Mouse (Mus musculus) adrenal gland (tissue): ENCODE measurements around the gene Sec23a.
"Not testable (repeated sequence)": the region's sequence is repeated elsewhere in the genome, so short reads cannot be mapped to it uniquely, and the experiment has no call there.

Source experiments
- intact Hi-C: fragments of 180-260 bp; cut with DNase I; formaldehyde crosslinking; loops from one replicate; pipeline ENCODE4 v1.15.1; 2025
- long read RNA-seq, 2 experiments: library from polyadenylated mRNA; unstranded; transcript quantifications; one replicate each; pipeline ENCODE4 v2.0.0; 2020; ENCODE audit warnings: borderline replicate concordance in 1 of 2; ENCODE audit not compliant: insufficient replicate concordance in 1 of 2

The Sec23a gene
- long read RNA-seq, experiment 1, full-length matches to known transcripts: 33 of 47 reads
- long read RNA-seq, experiment 1, partial matches to known transcripts: 5 of 47 reads
- long read RNA-seq, experiment 1, other reads (novel, unspliced or antisense): 9 of 47 reads
- long read RNA-seq, experiment 2, full-length matches to known transcripts: 17 of 36 reads
- long read RNA-seq, experiment 2, partial matches to known transcripts: 3 of 36 reads
- long read RNA-seq, experiment 2, other reads (novel, unspliced or antisense): 16 of 36 reads

DNA sequence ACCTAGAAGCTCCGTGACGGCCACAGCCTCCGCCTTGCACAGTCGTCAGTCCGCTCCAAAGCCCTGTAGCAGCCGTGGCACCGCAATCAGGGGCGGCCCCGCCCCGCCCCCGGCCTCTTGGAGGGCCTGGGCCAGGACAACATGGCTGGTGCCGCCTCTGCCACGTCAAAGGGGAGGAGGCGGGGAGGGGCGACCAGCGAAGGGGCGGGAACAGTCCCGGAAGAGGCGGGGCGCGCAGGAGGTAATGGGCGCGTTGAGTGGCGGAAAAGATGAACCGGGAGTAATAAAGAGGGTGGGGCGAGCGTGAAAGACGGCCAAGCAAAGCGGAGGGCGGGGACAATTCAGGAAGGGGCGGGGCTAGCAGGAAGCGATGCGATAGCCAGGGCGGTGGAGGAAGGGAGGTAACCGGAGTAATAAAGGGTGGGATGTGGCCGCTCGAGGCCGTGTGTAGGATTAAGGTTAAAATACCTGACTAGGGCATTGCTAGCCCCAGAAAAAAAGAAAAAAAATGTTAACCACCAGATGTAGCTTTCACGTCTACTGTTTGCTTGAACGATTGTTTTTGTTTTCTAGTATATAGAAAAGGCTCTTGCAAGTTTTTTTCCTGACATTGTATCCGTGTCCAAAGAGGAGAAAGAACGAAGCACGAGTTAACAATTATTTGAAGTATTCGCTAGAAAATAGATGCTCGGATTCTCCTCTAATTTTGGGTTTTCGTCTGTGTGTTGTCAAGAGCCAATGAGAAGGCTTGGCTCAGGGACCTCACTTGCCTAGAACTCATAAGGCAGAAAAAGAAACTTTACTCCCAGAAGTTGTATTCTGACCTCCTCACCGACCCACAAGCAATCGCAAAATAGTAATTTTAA is at the start of gene Sec23a:
TSS of gene Sec23a (minus strand) at position 174 of the 866 bp plus-strand sequence.
- intact Hi-C loops: no loop called here

DNA sequence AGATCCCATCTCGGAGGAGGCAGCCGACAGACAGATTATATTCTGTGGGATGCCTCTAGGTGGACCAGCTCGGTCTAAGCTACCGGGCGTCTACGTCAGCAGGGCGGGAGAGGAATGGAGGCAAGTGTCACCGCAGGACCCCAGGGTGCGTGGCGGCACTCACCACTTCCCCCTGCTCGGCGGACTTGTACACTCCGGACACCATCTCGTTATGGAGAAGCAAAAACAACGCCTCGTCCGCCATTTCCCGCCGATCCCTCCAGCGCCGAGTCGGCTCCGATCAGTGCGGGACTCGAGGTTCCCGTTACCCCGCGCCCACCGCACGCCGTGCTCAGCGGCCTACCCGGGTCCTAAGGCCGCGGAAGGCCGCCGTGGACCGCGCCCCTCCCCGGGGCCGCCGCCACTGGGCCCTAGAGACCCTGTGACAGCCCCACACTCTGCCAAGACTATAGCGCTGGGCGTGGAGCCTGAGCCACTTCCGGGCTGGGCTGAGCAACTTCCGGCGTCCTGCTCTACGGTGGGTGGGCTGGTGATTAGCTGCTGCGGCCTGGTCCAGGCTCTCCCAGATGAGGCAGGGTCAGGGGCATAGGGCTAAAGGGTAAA is 49.3 kb upstream of the Sec23a start, which contains the start of gene Trappc6b:
TSS of gene Trappc6b (minus strand) at position 480 of the 603 bp plus-strand sequence.
- intact Hi-C loops: no loop called here

DNA sequence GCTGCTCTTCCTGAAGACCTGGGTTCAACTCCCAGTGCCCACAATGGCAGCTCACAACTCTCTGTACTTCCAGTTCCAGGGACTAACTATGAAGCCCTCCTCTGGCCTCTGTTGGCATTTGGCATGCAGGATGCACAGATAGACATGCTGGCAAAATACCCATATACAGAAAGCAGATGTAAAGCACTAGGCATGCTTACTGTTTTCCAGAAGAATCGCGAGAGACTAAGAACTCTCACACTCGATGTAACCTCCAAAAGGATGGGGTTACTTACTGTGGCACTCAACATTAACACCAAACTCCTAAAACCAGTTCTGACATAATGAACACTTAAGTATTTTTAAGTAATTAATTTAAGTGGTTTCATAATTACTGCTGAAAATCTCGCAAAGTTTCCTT is 48.5 kb upstream of the Sec23a start:
- intact Hi-C loops: no loop called here

DNA sequence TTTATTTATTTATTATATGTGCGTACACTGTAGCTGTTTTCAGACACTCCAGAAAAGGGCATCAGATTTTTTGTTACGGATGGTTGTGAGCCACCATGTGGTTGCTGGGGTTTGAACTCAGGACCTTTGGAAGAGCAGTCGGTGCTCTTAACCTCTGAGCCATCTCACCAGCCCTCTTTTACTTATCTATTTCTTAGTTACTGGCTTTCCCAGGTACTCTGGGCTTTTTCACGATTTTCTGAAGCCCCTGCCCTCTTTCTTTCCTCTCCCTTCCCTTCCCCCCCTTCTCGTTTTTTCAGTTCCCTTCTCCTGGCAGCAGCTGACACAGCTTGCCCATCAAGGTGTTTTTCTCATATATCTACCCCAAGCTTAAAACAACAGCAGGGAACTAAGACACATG is 46.4 kb upstream of the Sec23a start:
- intact Hi-C loops: not testable (repeated sequence)

DNA sequence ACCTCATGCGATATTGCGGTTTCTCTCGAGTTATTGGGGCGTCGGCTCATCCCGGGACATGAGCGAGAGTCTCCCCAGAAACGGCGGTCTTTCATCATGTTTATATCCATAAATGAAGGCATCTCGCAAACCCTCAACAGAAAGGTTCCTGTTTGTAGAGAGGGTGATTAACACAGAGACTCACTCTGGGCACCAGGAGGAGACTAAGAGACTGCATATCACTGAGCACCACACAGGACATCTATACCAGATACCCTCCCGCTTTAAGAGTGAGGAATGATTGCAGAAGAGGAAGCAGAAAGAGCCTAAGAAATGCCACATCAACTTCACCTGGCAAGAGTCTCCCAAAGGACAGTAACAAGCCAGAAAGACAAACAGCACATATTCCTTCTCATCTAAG is 44.4 kb upstream of the Sec23a start:
- intact Hi-C loops: no loop called here

DNA sequence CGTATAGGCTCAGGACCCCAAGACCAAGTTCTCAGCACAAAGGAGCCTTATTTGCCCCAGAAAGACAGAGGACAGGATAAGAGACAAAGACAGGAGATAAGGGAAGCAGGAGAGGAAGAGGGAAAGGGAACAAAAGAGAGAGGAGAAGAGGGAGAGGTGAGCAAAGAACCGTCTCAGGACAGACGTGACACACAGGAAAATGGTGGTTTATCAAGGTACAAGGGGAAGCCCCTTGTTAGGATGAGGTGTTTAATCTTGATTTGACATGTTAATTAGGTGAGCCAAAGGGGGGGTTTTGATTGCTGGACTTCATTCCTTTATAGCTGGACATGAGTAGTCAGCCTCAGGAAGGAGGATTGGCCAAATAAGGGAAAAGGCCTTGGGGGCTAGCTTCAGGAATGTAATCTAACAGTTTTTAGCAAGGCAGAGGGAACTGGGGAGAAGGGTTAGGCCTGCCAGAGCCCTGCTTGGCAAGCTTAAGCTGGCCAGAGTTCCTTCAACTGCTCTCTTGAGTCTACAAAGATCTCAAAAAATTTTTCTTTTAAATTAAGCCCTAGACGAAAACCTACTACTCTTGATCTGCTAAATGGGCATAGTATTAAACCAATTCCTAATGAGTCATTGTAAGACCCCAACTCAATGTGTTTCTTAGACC is 43.5 kb upstream of the Sec23a start:
- intact Hi-C loops: no loop called here

DNA sequence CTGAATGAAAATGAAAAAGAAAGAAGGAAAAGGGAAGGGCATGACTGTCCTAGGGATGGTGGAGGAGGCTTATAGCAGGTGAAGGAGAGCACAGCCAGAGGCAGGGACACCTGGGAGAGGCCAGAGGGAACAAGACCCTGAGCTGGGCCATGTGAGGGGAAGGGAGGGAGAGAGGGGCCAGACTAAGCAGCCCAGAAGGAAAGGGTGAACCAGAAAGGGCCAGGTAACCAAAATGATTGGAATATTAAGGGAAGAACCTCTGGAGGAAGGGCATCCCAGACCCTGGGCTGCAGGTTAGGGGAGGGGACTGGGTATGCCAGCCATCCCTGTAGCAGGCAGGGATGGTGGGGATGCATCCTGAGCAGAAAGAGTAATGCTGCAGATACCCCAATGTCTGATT is 42.2 kb upstream of the Sec23a start:
- intact Hi-C loops: no loop called here

DNA sequence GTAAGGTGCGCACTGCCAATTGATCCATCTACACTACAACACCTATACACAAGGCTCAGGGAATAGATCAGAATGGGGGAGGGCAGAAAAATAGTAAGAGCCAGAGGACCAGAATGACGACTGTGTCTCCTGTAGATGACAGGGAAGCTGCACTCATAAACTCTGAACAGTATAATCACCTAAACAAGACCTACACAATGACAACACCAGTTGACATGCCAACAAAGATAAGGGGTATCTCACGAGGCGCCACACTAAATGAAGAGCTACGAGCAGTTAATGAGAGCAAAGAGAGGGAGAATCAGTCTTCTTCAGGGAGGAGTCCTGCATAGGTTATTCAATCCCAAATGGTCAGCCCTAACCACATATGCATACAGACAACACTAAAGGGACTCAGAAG is 41.3 kb upstream of the Sec23a start:
- intact Hi-C loops: no loop called here

DNA sequence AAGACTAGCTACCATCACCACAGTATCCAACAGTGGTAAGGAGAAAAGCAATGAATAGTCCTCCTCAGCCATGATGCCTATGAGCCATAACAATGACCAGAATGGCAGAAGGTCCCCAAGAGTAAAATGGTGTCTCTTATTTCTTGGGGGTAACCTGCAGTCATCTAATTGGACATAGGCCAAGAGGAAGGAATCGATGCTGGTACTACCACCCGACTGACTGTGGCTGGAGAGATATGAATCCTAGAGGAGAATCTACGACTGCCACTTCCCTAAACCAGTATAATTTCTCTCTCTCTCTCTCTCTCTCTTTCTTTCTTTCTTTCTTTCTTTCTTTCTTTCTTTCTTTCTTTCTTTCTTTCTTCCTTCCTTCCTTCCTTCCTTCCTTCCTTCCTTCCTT is 40.7 kb upstream of the Sec23a start:
- intact Hi-C loops: no loop called here

DNA sequence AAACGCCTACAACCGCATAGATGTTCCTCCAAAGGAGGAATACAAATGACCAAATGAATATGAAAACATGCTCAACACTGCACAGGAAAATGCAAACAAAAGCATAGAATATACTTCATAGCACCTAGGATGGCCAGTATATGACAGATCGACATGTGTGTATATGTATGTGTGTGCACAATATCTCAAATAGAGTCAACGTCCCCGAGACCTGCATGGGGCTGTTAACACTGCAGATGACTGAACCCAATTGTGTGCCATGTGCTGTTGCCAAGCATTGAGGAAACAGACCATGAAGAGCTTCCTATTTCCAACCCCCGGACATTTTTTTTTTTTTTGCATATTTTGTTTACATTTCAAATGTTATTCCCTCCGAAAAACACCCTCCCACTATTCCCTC is 29.0 kb upstream of the Sec23a start:
- intact Hi-C loops: no loop called here

DNA sequence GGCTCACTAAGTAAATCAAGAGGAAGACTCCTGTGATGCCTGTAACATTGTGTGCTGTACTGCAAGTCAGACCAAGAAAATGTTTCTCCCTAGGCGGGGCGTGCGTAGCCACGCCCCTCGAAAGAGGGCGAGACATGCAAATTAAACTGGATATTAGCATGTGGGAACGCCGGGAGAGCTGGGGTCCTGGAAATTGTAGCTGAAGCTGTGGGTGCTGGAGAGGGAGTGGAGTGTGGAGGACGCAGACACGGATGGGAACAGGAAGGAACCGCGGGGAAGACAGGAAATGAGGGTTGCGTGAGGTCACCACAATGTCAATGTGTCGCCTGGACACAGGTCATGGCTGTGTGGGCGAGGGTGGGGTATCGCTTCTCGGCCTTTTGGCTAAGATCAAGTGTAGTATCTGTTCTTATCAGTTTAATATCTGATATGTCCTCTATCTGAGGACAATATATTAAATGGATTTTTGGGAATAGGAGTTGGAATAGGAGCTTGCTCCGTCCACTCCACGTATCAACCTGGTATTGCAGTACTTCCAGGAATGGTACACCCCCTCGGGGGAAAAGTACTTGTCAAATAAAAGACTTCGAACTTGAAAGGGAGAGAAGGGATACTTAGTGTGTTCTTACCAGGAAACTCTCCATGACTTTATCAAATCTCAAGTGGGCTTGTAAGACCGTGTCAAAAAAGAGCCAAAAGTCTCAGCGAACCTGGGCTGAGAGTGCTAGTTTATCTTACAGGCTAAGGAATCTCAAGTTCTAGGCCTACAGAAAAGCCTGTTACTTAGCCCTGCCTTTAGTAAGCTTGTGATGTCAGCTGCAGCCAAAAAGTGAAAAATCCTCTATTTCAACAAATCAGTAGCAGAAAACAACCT is 28.4 kb upstream of the Sec23a start:
- intact Hi-C loops: no loop called here

DNA sequence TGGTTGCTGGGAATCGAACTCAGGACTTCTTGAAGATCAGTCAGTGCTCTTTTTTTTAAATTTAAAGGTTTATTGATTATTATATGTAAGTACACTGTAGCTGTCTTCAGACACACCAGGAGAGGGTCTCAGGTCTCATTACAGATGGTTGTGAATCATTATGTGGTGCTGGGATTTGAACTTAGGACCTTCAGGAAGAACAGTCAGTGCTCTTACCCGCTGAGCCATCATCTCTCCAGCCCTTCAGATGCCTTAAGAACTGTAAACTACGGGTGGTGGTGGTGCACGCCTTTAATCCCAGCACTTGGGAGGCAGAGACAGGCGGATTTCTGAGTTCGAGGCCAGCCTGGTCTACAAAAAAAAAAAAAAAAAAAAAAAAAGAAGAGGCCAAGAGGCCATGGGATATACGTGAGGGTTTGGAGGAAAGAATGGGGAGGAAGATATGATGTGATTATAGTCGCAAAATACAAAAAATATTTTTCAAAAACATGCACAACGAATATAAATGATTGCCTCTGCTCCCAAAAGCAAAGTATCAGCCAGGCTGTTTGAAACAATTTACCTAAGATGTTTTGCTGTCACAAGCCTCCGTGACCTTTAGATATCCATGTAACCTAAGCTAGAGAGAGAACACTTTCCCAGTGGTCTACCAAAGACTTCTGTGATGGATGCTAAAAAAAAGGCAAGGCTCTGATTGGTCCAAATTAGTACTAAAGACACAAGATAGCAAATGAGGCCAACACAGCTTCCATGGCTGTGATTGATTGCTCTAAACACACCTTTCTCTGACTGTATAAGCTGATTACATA is 27.5 kb upstream of the Sec23a start:
- intact Hi-C loops: no loop called here

DNA sequence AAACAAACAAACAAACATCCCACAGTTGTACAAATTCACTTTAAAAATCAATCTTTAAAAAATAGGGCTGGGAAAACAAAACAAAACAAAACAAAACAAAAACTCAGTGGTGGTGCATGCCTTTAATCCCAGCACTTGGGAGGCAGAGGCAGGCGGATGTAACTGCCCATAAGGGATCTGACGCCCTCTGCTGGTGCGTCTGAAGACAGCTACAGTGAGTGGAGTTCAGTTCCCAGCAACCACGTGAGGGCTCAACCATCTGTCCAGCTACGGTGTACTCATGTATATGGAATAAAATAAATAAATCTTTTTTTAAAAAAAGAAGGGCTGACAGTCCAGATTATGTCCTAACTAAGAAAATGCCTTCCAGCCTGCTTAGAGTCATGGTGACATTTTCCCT is 20.3 kb upstream of the Sec23a start:
- intact Hi-C loops: no loop called here

DNA sequence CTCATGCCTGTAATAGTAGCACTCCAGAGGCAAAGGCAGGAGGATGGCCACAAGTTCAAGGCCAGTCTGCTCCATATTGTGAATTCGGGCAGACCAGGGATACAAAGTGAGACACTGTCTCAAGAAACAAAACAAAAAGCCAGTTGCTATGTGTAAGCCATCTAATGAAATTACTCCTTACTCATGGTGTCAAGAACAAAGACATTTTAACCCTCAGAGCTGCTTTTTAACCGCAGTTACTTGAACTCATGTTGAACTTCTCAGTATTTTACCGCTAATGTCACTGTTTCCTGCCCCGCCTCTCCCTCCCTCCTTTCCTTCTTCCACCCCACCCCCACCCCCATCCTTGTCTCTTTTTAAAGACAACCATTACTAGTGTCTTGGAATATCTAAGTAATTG is 9.5 kb upstream of the Sec23a start:
- intact Hi-C loops: no loop called here

DNA sequence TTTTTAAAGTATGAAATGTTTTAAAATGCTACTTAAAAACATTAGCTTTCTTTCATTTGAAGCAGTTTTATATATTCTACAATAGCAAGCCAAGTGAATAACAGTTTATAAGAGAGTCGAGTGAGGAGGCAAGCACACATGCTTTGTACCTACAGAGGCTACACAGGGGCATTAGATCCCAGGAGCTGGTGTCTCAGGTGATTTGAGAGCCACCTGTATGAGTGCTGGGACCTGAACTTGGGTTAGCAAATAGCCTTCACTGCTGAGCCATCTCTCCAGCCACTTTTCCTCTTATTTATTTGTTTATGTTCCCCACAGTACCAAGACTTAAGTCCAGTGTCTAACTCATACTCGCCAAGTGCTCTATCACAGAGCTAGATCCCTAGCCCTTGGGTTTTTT is 8.1 kb upstream of the Sec23a start:
- intact Hi-C loops: no loop called here

DNA sequence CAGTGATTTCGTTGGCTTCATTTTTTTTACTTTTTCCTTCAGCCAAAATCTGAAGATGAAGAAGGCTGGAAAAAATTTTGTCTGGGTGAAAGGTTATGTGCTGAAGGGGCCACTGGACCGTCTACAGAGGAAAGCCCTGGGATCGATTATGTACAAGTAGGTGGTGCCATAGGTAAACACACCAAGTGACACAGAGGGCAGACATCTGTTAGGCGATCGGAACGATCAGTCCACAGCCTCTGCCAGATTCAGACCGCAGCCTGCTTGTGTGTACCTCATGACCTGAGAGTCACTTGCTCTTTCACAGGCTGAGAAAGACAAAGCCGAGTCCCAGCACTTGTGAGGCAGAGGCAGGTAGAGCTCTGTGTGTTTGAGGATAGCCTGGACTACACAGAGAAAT is 6.2 kb upstream of the Sec23a start:
- intact Hi-C loops: no loop called here

DNA sequence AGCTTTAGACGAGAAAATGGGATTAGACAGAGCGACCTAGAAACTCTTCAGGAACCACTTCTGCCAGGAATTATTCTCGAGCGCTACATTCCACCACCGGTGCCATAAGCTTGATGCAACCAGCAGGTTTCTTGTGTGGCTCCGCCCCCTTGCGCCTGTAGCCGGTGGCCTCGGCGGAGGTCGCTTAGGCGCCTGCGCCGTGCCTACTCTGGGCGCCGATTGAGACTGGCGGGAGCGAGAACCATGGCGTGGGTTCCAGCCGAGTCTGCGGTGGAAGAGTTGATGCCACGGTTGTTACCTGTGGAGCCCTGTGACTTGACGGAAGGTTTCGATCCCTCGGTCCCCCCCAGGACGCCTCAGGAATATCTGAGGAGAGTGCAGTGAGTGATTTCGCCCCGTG is 1.4 kb upstream of the Sec23a start, which contains the start of gene Gemin2:
TSS of gene Gemin2 (plus strand) at position 160 of the 400 bp plus-strand sequence.
- intact Hi-C loops: no loop called here

DNA sequence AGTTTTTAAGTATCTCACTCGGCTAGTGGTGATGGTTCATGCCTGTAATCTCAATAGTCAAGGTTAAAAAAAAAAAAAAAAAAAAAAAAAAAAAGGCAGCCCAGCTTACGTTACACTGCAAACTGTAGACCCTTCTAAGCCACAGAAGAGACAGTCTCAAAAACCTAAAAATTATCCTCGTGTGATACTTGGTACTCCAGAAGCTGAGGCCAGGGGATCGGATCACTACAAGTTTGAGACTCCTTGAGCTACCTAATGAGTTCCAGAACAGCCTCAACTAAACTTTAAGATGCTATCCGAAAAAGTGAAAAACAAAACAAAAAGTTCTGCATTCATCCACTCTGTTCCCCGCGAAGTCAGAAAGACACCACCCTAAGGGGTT is 884 bp upstream of the Sec23a start:
- intact Hi-C loops: no loop called here

DNA sequence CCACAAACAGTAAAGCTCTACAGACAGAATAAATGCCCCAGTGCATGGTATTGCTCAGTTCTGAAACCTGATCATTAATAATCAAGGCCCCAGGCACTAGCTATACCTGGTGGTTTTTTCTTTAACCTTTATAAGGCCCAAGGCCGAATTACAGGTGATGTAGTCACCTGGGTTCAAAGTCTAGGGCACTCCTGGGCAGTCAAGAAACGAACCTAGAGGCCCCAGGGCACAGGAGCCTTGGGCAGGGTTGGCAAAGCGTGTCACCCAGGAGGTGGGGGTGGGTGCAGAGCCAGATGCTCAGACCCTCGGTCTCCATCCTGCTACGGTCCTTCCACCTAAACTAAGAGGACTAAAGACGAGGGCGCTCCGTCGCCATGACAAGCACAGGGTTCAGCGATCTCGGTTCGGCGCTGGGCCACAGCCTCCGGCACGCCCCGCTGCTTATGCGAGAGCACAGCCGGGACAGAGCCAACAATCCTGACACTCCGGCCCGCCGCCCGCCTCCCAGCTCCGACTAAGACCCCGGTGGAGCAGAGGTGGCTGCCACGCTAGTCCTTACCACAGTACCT is 458 bp downstream of the Sec23a start:
- intact Hi-C loops: no loop called here

DNA sequence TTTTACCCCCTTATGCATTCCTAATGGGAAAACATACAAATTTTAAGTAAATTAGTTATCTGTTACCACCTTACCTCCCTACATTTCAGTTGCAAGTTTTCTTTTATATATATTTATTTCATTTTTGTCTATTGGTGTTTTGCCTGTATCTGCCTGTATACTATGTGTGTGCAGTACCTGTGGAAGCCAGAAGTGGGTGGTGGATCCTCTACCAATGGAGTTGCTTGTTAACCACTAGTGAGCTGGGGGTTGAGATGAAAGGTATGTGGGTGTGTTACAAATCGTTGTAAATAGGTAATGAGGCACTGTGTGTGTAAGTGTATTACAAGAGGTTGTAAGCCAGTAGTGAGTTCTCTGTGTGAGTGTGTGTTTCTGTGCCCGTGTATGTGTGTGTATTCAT is 1.3 kb downstream of the Sec23a start:
- intact Hi-C loops: no loop called here
